Mouse (Mus musculus) stomach, postnatal 0 days (tissue): Measurements from ENCODE around the gene Nr6a1.

ENCODE experiments used
- CTCF ChIP-seq: IDR thresholded peaks from 2 replicates; pipeline ENCODE4 v1.5.1; 2016; ENCODE audit warnings: antibody characterized with exemption, low read depth, mild to moderate bottlenecking, moderate library complexity
- EP300 ChIP-seq: optimal IDR thresholded peaks from 2 replicates; pipeline ENCODE3; 2016; ENCODE audit warnings: antibody characterized with exemption

GRCm38 (mm10) chr2:38785113-38785512 lies 142.4 kb downstream of the Nr6a1 start:
- TF ChIP-seq EP300 (no peak), CTCF (no peak)
